Mouse (Mus musculus) MEL (cell line): ENCODE results near the gene Ugt1a6b.

Experiments
- MAZ ChIP-seq: IDR thresholded peaks from 2 replicates; pipeline ENCODE4 v1.6.1; 2012; ENCODE audit warnings: low read depth, mild to moderate bottlenecking, inconsistent platforms, low read length, improper control_type of control experiment
- MXI1 ChIP-seq: IDR thresholded peaks from 2 replicates; pipeline ENCODE4 v1.6.1; 2011; ENCODE audit warnings: mild to moderate bottlenecking, low read depth, low read length, improper control_type of control experiment
- POLR2A ChIP-seq, 2 experiments: IDR thresholded peaks; 2 replicates each; pipeline ENCODE4 v1.6.1; 2011 to 2012; ENCODE audit warnings: low read length in 2 of 2, mild to moderate bottlenecking in 2 of 2, control low read depth in 1 of 2, improper control_type of control experiment in 1 of 2, low read depth in 1 of 2, moderate library complexity in 1 of 2; ENCODE audit not compliant: control insufficient read depth in 1 of 2, insufficient read depth in 1 of 2, poor library complexity in 1 of 2
- SMC3 ChIP-seq: IDR thresholded peaks from 2 replicates; pipeline ENCODE4 v1.6.1; 2011; ENCODE audit warnings: low read depth, low read length, improper control_type of control experiment

DNA sequence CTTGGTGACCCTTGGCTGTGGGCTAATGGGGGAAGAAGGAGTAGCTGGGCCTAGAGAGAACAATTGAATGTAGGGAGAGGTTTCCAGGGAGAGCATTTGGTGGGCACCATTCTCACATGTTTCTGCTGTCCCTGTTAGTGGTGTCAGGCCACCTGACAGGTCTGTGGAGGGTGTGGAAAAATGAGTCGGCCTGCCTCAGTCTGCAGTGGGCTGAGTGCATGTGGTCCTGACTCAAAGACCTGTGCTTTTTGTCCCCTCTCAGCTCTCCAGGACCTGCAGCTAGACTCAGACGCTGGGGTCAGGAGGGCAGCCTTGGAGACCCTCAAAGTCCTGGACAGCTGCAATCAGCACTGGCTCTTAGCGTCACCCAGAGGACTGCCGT, 156.6 kb downstream of the Ugt1a6b start:
- TF ChIP-seq SMC3 (no peak), MXI1 (no peak), MAZ (no peak), POLR2A (IDR thresholded peaks at IDR 0.05; ENCODE audit: control insufficient read depth in 1 of 2, insufficient read depth in 1 of 2, low read depth in 1 of 2, low read length in 2 of 2, poor library complexity in 1 of 2) (peak in 1 of 2 experiments; percentile 30; a peak in 1 of 4 replicates)
